15 mouse cellular contexts compared by ENCODE assay signal in genomic region chr5:142771034-142771433, GRCm38 (mm10). TPM values are rescaled to one million over a fixed set of nuclear protein-coding genes. Genes with fewer than 3 reads are reported as not detected.
DNase-seq lines count a peak whose midpoint lies in the region; ATAC-seq and TF ChIP-seq lines count a peak whose summit lies in the region.
"Had no signal": no experiment of that assay in that cellular context is flagged by ENCODE, and none has a peak within 500 bp of the region (broad histone marks: within the 10 kb centered on the region; RNA-seq: fewer than 3 reads in every experiment).

No protein-coding gene starts in this region.

- H3K9ac ChIP-seq in heart, embryonic 14.5 days (ENCODE audit: low read length), result peak overlapping the region; percentile 44
- H3K9ac ChIP-seq in kidney, embryonic 16.5 days (replicated peaks; ENCODE audit: low read length), result 0 out of 2 replicates have a peak overlapping the region, but pooled peaks have one; percentile 7
- H3K9ac ChIP-seq in stomach, embryonic 16.5 days (ENCODE audit: low read length), result peak overlapping the region; percentile 35; the same call in 1 of the 2 replicates
- no peak overlapping the region for H3K9ac ChIP-seq in stomach, postnatal 0 days (ENCODE audit: low read length)

- TF ChIP-seq CTCF in stomach, postnatal 0 days (IDR thresholded peaks at IDR 0.05; ENCODE audit: low read depth), result no peak

- no peaks in the 10 kb centered on the region for H3K9me3 ChIP-seq in heart, embryonic 14.5 days (ENCODE audit: control insufficient read depth, low read length)
- no peaks in the 10 kb centered on the region for H3K9me3 ChIP-seq in kidney, embryonic 16.5 days (ENCODE audit: low read length)
- H3K9me3 ChIP-seq in stomach, embryonic 16.5 days (replicated peaks; ENCODE audit: control insufficient read depth, low read length), result no peaks in the 10 kb centered on the region
- H3K9me3 ChIP-seq in stomach, postnatal 0 days (ENCODE audit: control insufficient read depth, low read length), result no peaks in the 10 kb centered on the region
- H3K9me3 ChIP-seq: G1E had no signal

- H3K27ac ChIP-seq in heart, embryonic 14.5 days (replicated peaks in 1 of 2; ENCODE audit: control insufficient read depth in 1 of 2, insufficient read depth in 1 of 2, low read depth in 2 of 2, low read length in 2 of 2), result peak overlapping the region in 1 of 2 experiments; percentile 53; a peak in 2 of 4 replicates
- no peak overlapping the region for H3K27ac ChIP-seq in kidney, embryonic 16.5 days (ENCODE audit: low read length)
- H3K27ac ChIP-seq in stomach, embryonic 16.5 days (ENCODE audit: low read length), result no peak overlapping the region
- no peak overlapping the region for H3K27ac ChIP-seq in stomach, postnatal 0 days (replicated peaks)

- peaks cover 87% of the 10 kb centered on the region for H3K36me3 ChIP-seq in heart, embryonic 14.5 days (ENCODE audit: control insufficient read depth, insufficient read depth, low read length)
- H3K36me3 ChIP-seq in kidney, embryonic 16.5 days (ENCODE audit: insufficient read depth, low read length), result peaks cover 58% of the 10 kb centered on the region
- H3K36me3 ChIP-seq in stomach, embryonic 16.5 days (ENCODE audit: control insufficient read depth, insufficient read depth, low read length), result peaks cover 29% of the 10 kb centered on the region
- peaks cover 43% of the 10 kb centered on the region for H3K36me3 ChIP-seq in stomach, postnatal 0 days (ENCODE audit: control insufficient read depth, insufficient read depth, low read length)

- H3K27me3 ChIP-seq in heart, embryonic 14.5 days (ENCODE audit: control insufficient read depth, insufficient read depth, low read length), result no peaks in the 10 kb centered on the region
- no peaks in the 10 kb centered on the region for H3K27me3 ChIP-seq in kidney, embryonic 16.5 days (ENCODE audit: insufficient read depth, low read length)
- H3K27me3 ChIP-seq in stomach, embryonic 16.5 days (ENCODE audit: control insufficient read depth, insufficient read depth, low read length), result no peaks in the 10 kb centered on the region
- H3K27me3 ChIP-seq in stomach, postnatal 0 days (ENCODE audit: control insufficient read depth, insufficient read depth, low read length), result no peaks in the 10 kb centered on the region

- H3K4me2 ChIP-seq in heart, embryonic 14.5 days (ENCODE audit: low read length), result no peak overlapping the region
- H3K4me2 ChIP-seq in kidney, embryonic 16.5 days (replicated peaks; ENCODE audit: low read depth, low read length), result no peak overlapping the region
- no peak overlapping the region for H3K4me2 ChIP-seq in stomach, embryonic 16.5 days (ENCODE audit: low read depth, low read length)
- H3K4me2 ChIP-seq in stomach, postnatal 0 days (replicated peaks; ENCODE audit: low read depth), result no peak overlapping the region

- WGBS in heart, embryonic 14.5 days, result 33% methylated on average over 4 of the region's 4 CpGs
- WGBS in kidney, embryonic 16.5 days, result 86% methylated on average over 4 of the region's 4 CpGs
- WGBS in stomach, embryonic 16.5 days, result 82% methylated on average over 4 of the region's 4 CpGs
- WGBS in stomach, postnatal 0 days, result 71% methylated on average over 4 of the region's 4 CpGs

- H3K4me1 ChIP-seq in heart, embryonic 14.5 days (ENCODE audit: control insufficient read depth in 2 of 2, insufficient read depth in 2 of 2, low read length in 2 of 2), result peaks cover 23 to 39% of the 10 kb centered on the region in 2 experiments
- peaks cover 5% of the 10 kb centered on the region for H3K4me1 ChIP-seq in kidney, embryonic 16.5 days (ENCODE audit: insufficient read depth, low read length)
- H3K4me1 ChIP-seq in stomach, embryonic 16.5 days (ENCODE audit: control insufficient read depth, insufficient read depth, low read length), result peaks cover 10% of the 10 kb centered on the region; the same call in 1 of the 2 replicates
- H3K4me1 ChIP-seq in stomach, postnatal 0 days (replicated peaks; ENCODE audit: control insufficient read depth, insufficient read depth), result 0 out of 2 replicates have a peak, but pooled peaks cover 2% of the 10 kb centered on the region

- DNase-seq in heart, adult 9 months (ENCODE audit: low spot score in 2 of 2), result no peak
- no peak for DNase-seq in kidney, postnatal 25 days
- no peak for DNase-seq in stomach, postnatal 0 days (ENCODE audit: low spot score)
- DNase-seq in adrenal gland, adult 2 months, result no peak
- DNase-seq: cerebellum, postnatal 10 days; kidney, adult 8-10 months; kidney, postnatal 4 days; right cerebral cortex, postnatal 25 days; thymus, postnatal 36 days had no signal

- no peak overlapping the region for H3K4me3 ChIP-seq in heart, embryonic 14.5 days (ENCODE audit: control insufficient read depth in 1 of 2, insufficient read depth in 1 of 2, low read depth in 1 of 2, low read length in 2 of 2)
- H3K4me3 ChIP-seq in kidney, embryonic 16.5 days (ENCODE audit: low read length), result no peak overlapping the region
- H3K4me3 ChIP-seq in stomach, embryonic 16.5 days (replicated peaks; ENCODE audit: low read length), result no peak overlapping the region
- no peak overlapping the region for H3K4me3 ChIP-seq in stomach, postnatal 0 days (ENCODE audit: low read depth, low read length)

- TF ChIP-seq EP300 in stomach, postnatal 0 days (optimal IDR thresholded peaks at IDR 0.05), result no peak

- ATAC-seq in heart, embryonic 14.5 days (ENCODE audit: insufficient number of reproducible peaks, insufficient read depth, low FRiP score, low read depth), result no peak
- ATAC-seq in kidney, embryonic 16.5 days (ENCODE audit: low FRiP score, low TSS enrichment), result no peak
- ATAC-seq in stomach, embryonic 16.5 days (ENCODE audit: insufficient read depth, low FRiP score), result no peak
- ATAC-seq in stomach, postnatal 0 days (ENCODE audit: low FRiP score, low TSS enrichment), result no peak
- ATAC-seq: CD4-positive, CD25-positive, alpha-beta regulatory T cell, adult 4 months; forebrain, embryonic 16.5 days had no signal

RNA-seq across cellular contexts. Expression of gene Tnrc18, which starts 46.4 kb away (rescaled TPM):
- 28.1 and 31.0 TPM in 2 replicates for polyA plus RNA-seq in heart, embryonic 14.5 days (2014; fragmentation: Nextera tagmentation; extraction: Ambion mirVana)
- 18.2 and 20.6 TPM in 2 replicates for polyA plus RNA-seq in kidney, embryonic 16.5 days (2015; fragmentation: Nextera tagmentation; extraction: Ambion mirVana)
- polyA plus RNA-seq in stomach, embryonic 16.5 days (2015; fragmentation: Nextera tagmentation; extraction: Ambion mirVana), result 15.3 and 16.9 TPM in 2 replicates
- polyA plus RNA-seq in stomach, postnatal 0 days (2015; fragmentation: Nextera tagmentation; extraction: Ambion mirVana), result 12.0 and 12.5 TPM in 2 replicates
- total RNA-seq in adrenal gland, adult 2 months (2021), result 10 to 100 TPM; 58.6 to 72.1 TPM
- polyA plus RNA-seq in adrenal gland, adult 2 months (2012; rRNA removed), result 91.5 and 110 TPM in 2 replicates
